Mouse (Mus musculus): ENCODE results near the gene Olfr360. TPM values are rescaled to one million over a fixed set of nuclear protein-coding genes. Genes with fewer than 3 reads are reported as not detected.
"Not testable (repeated sequence)": the region's sequence is repeated elsewhere in the genome, so short reads cannot be mapped to it uniquely, and the experiment has no call there.

Gene Olfr360
- not detected in 2 replicates for polyA plus RNA-seq (2014; fragmentation: Nextera tagmentation; extraction: Ambion mirVana)

GRCm38 (mm10) chr2:37065446-37065845 is at the start of gene Olfr360:
Gene Olfr360, plus strand, starts transcription at chr2:37065746.
- Histone ChIP-seq H3K4me3 (ENCODE audit: low read depth, low read length) (no peak within 1 kb of the TSS), H3K4me2 (no peak within 1 kb of the TSS), H3K27ac (ENCODE audit: low read depth, low read length) (no peak within 1 kb of the TSS), H3K9ac (ENCODE audit: low read depth, low read length) (no peak within 1 kb of the TSS), H3K36me3 (ENCODE audit: control insufficient read depth, insufficient read depth, low read length) (no peaks in the 10 kb centered on the region), H3K27me3 (replicated peaks; ENCODE audit: control insufficient read depth, insufficient read depth, low read length) (no peaks in the 10 kb centered on the region), H3K9me3 (ENCODE audit: control insufficient read depth, low read length) (peaks cover under 1% of the 10 kb centered on the region; the same call in 1 of the 2 replicates), H3K4me1 (replicated peaks; ENCODE audit: control insufficient read depth, insufficient read depth, low read length) (no peaks in the 10 kb centered on the region)
- ATAC-seq (replicated peaks; ENCODE audit: low FRiP score) (no peak), DNase-seq (ENCODE audit: low spot score) (no peak)

GRCm38 (mm10) chr2:37089190-37089589 is 23.6 kb downstream of the Olfr360 start, which contains the start of gene Olfr361:
Gene Olfr361, minus strand, starts transcription at chr2:37089290.
- not testable (repeated sequence) for H3K27me3 ChIP-seq (replicated peaks; ENCODE audit: control insufficient read depth, insufficient read depth, low read length); H3K4me2 ChIP-seq; H3K27ac ChIP-seq (ENCODE audit: low read depth, low read length); ATAC-seq (replicated peaks; ENCODE audit: low FRiP score); H3K9ac ChIP-seq (ENCODE audit: low read depth, low read length); H3K36me3 ChIP-seq (ENCODE audit: control insufficient read depth, insufficient read depth, low read length); H3K9me3 ChIP-seq (ENCODE audit: control insufficient read depth, low read length); DNase-seq (ENCODE audit: low spot score); H3K4me3 ChIP-seq (ENCODE audit: low read depth, low read length); H3K4me1 ChIP-seq (replicated peaks; ENCODE audit: control insufficient read depth, insufficient read depth, low read length)
- 44% methylated on average over 1 of the region's 1 CpGs for WGBS

- WGBS = 85% methylated on average over 1 of the region's 1 CpGs
- Histone ChIP-seq H3K9me3 (ENCODE audit: control insufficient read depth, low read length) (peaks cover 3% of the 10 kb centered on the region; the same call in 1 of the 2 replicates), H3K9ac (ENCODE audit: low read depth, low read length) (no peak within 1 kb of the TSS), H3K27me3 (replicated peaks; ENCODE audit: control insufficient read depth, insufficient read depth, low read length) (no peaks in the 10 kb centered on the region), H3K4me3 (ENCODE audit: low read depth, low read length) (no peak within 1 kb of the TSS), H3K4me1 (replicated peaks; ENCODE audit: control insufficient read depth, insufficient read depth, low read length) (no peaks in the 10 kb centered on the region), H3K27ac (ENCODE audit: low read depth, low read length) (no peak within 1 kb of the TSS), H3K36me3 (ENCODE audit: control insufficient read depth, insufficient read depth, low read length) (no peaks in the 10 kb centered on the region), H3K4me2 (no peak within 1 kb of the TSS)
- DNase-seq (ENCODE audit: low spot score) (no peak), ATAC-seq (replicated peaks; ENCODE audit: low FRiP score) (no peak)
Observed at GRCm38 (mm10) chr2:37117810-37118209, 52.3 kb downstream of the Olfr360 start, which contains the start of gene Olfr362. Gene Olfr362, minus strand, starts transcription at chr2:37117910.

Other genes with a start within 250 kb of the Olfr360 start
- not detected in 2 replicates for gene Olfr3, start 248.7 kb upstream of the Olfr360 start, polyA plus RNA-seq (2014; fragmentation: Nextera tagmentation; extraction: Ambion mirVana)
- not detected in 2 replicates for gene Olfr350, start 219.4 kb upstream of the Olfr360 start, polyA plus RNA-seq (2014; fragmentation: Nextera tagmentation; extraction: Ambion mirVana)
- gene Olfr351, start 203.1 kb upstream of the Olfr360 start, polyA plus RNA-seq (2014; fragmentation: Nextera tagmentation; extraction: Ambion mirVana) = not detected in 2 replicates
- not detected in 2 replicates for gene Olfr352, start 197.3 kb upstream of the Olfr360 start, polyA plus RNA-seq (2014; fragmentation: Nextera tagmentation; extraction: Ambion mirVana)
- gene Olfr353, start 172.8 kb upstream of the Olfr360 start, polyA plus RNA-seq (2014; fragmentation: Nextera tagmentation; extraction: Ambion mirVana) = not detected in 2 replicates
- not detected in 2 replicates for gene Olfr354, start 160.1 kb upstream of the Olfr360 start, polyA plus RNA-seq (2014; fragmentation: Nextera tagmentation; extraction: Ambion mirVana)
- not detected in 2 replicates for gene Olfr355, start 136.8 kb upstream of the Olfr360 start, polyA plus RNA-seq (2014; fragmentation: Nextera tagmentation; extraction: Ambion mirVana)
- not detected in 2 replicates for gene Olfr356, start 128.6 kb upstream of the Olfr360 start, polyA plus RNA-seq (2014; fragmentation: Nextera tagmentation; extraction: Ambion mirVana)
- gene Olfr357, start 71.9 kb upstream of the Olfr360 start, polyA plus RNA-seq (2014; fragmentation: Nextera tagmentation; extraction: Ambion mirVana) = not detected in 2 replicates
- gene Olfr358, start 56.4 kb upstream of the Olfr360 start, polyA plus RNA-seq (2014; fragmentation: Nextera tagmentation; extraction: Ambion mirVana) = not detected in 2 replicates
- not detected in 2 replicates for gene Olfr361, start 23.5 kb downstream of the Olfr360 start, polyA plus RNA-seq (2014; fragmentation: Nextera tagmentation; extraction: Ambion mirVana)
- not detected in 2 replicates for gene Olfr362, start 52.2 kb downstream of the Olfr360 start, polyA plus RNA-seq (2014; fragmentation: Nextera tagmentation; extraction: Ambion mirVana)
- not detected in 2 replicates for gene Olfr364-ps1, start 73.6 kb downstream of the Olfr360 start, polyA plus RNA-seq (2014; fragmentation: Nextera tagmentation; extraction: Ambion mirVana)
- not detected in 2 replicates for gene Olfr365, start 122.5 kb downstream of the Olfr360 start, polyA plus RNA-seq (2014; fragmentation: Nextera tagmentation; extraction: Ambion mirVana)
- not detected in 2 replicates for gene Olfr366, start 145.8 kb downstream of the Olfr360 start, polyA plus RNA-seq (2014; fragmentation: Nextera tagmentation; extraction: Ambion mirVana)